Mouse (Mus musculus) adrenal gland, postnatal 14 days (tissue): ENCODE results near the gene Usp10. TPM values are rescaled to one million over a fixed set of nuclear protein-coding genes. Genes with fewer than 3 reads are reported as not detected.

Experiments used
- DNase-seq: peaks from one replicate; pipeline ENCODE4 v3.0.0; 2021; ENCODE audit warnings: mixed read lengths
- total RNA-seq: library from RNA; stranded (reverse); gene quantifications from 2 replicates; pipeline ENCODE4 v1.2.3, GENCODE M21; 2021

The Usp10 gene
- total RNA-seq, 1 experiment from 2014 or later = 103 TPM

DNA sequence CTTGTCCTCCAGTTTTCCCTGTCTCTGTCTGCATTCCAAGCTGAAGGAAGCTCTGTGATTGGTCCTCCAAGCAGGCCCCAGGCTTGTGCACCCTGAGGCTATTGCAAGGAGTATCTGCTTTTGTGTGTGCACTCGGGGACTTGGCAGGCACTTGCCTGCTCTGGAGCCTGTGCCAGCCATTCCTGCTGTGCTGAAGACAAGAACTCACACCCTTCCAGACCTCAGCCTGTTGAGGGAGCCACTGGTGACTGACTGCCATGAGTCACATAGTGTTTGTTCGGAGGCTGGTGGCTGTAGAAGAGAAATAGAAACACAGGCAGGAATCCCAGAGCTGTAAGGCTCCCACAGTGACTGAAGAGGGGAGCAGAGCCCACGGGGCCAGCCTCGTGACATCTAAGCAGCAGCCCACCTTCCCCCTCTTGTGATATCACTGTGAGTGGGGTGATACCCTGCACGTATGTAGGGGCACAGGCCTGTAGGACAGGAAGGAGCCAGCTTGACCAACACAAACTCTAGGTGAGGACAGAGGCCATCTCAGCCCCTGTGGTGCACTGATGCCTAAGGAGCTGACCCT lies 50.5 kb downstream of the Usp10 start:
- peak; percentile 58 for DNase-seq

DNA sequence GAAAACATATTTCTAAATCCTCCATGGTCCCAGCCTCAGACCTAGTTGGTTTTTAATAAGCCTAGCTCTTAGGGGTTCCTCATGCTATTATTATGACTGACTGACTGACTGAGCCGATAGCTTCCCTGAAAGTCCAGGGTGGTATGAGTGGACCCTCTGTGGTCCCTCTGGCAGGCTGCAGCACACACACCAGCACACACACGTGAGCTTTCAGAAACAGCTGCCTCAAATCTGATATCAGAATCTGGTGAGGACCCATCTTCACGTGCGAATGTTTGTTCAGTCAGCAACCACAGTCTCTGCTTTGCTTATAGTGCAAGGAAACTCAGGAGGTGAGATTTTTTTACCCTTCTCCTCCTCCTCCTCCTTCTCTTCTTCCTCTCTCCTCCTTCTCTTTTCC lies 54.7 kb downstream of the Usp10 start:
- DNase-seq = no peak

DNA sequence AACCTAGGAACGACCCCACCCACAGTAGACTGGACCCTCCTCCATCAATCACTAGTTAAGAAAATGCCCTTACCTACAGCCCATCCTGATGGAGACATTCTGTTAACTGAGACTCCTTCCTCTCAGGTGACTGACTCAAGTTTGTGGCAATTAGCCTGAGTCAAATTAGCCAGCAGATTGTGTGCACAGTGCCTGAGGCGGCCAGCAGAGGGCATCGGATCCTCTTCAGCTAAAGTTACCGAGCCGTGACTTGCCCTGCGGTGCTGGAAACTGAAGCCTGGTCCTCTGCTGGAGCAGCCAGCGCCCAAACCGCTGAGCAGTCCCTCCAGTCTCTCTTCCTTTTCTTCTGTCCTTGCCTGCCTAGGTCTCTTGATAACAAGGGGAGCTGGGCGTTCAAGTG lies 57.3 kb downstream of the Usp10 start:
- DNase-seq = no peak

DNA sequence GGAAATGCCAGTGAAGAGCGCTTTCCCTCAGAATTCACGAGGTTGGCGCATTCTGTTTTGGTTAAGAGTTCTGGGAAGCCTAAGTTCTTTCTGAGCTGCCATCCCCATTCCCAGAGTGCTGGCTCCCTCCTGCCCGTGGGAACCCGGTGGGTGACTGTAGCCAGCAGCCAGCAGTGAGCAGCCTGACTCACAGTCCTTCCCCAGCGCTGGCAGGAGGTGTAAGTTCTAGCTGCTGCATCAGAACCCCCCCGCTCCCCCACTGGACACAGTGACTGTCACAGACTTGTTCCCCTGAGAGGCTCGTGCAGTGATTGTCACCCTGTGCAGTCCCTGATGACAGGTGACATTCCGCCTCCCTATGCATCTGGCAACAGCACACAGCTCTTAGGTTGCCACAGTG lies 60.0 kb downstream of the Usp10 start:
- DNase-seq = peak; percentile 67

DNA sequence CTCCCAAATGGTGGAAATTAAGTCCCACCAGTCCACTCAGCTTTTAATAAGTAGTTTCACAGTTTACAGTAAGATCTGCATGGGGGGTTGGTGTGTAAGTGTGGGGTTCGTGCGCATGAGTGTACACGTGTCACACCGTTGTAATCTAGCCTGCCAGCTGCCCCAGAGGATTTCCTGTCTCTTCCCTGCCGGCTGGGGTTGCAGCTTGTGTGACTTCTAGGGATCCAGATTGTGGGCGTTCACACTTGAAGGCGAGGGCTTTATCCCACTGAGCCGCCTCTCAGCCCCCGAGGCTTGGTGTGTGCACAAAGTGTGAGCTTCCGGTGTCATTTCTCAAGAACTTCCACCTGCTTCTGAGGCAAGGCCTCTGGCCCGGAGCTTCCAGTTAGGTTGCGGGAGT lies 62.4 kb downstream of the Usp10 start:
- DNase-seq = no peak

DNA sequence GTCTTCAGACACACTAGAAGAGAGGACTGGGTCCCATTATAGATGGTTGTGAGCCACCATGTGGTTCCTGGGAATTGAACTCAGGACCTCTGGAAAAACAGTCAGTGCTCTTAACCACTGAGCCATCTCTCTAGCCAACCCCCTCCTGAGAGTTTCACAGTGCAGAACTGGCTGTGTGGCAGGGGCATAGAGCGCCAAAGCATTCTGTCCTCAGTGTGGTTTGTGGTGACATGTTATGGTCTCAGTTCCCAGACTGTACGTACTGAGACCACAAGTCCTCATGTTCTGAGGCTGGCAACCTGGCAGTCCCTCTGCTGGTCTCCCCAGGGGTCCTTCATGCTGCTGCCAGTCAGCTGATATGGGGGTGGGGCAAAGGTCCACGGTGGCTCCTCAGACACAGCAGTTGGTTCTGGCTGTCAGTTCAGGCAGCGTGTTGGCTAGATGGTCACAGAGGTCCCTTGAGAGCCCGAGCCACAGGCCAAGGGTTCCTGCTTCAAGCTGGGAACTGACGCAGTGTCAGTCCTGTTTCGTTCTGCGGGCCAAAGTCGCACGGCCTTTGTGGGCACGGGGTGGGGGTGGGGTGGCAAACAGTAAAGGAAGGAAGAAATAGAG lies 68.7 kb downstream of the Usp10 start:
- peak; percentile 60 for DNase-seq

DNA sequence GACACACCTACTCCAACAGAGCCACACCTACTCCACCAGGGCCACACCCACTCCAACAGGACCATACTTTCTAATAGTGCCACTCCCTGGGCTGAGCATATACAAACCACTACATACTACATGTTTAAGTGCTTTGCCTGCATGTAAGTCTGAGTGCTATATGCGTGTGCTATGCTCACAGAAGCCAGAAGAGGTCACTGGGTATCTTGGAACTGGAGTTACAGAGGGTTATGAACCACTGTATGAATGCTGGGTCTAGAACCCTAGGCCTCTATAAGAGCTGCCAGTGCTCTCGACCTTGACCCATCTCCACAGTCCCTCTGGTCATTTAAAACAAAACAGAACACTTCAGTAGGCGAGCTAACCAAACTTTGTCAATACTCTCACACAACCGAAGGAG lies 71.1 kb downstream of the Usp10 start:
- no peak for DNase-seq

DNA sequence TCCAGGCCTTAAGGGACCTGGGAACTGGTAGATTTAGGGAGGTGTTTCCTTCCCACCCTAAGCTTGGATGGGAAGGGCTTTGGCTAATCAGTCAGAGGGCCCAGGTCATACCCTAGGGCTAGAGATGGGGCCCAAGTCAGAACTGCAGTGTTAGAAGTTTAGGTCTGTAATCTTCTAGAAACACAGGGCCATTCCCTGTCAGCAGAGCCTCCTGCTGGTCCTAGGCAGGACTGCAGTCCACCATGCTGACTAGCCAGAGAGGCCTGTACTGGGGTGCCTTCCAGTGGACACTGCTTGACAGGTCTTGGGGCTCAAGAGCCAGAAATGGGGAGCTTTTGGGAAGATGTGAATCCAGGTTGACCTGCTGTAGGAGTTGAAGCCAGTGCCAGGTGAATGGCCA lies 73.9 kb downstream of the Usp10 start:
- DNase-seq = peak; percentile 56

DNA sequence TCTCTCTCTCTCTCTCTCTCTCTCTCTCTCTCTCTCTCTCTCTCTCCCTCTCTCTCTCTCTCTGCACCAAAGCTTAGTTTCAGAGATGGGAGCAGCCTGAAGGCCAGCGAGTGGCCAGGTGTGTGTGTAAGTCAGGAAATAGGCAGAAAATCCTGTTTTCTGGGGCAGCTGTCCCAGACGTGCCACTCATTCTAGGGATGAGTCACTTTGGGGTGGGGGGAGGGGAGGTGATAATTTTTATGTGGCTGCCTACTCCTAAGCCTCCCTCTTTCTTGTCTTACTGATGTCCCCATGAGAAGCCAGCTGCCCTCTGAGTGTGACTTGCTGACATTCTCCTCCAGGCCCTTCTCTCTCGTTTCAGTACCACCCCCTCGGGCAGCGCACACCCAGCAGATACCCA lies 76.0 kb downstream of the Usp10 start:
- DNase-seq = no peak

DNA sequence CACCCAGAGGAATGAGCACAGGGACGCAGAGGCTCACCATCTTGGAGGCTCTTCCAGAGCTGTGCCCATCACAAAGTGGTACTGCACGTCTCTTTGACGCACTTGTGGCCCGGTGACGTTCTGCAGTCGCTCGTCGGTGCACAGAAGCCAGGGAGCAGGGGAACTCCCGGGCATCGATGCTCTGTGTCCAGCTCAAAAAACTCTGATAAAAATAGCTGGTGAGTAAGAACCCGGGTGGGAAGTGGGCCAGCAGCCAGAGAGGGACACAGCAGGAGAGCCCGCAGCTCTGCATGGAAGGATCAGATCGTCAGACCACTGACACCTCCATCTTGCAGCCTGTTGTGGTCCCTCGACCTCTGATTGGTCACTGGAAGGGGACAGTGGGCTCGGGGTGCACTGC lies 77.9 kb downstream of the Usp10 start:
- DNase-seq = peak; percentile 83

DNA sequence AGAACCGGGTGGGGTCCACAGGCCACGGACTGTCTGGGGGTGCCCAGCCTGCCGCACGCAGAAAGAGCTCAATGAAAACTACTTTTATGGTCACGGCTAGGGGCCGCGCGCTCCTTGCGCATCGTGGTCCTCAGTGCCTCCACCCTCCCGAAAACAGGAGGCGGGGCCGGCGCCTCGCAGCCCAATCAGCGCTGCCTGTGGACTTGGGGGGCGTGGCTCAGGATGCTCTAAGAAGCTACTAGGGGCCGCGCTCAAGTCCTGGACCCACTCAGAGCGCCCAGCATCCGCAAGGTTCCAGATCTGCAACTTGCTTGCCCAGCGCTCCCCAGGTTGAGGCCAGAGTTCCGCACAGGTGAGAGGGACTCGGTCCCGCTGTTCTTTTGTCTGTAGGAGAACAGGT lies 82.1 kb downstream of the Usp10 start, which contains the start of gene Crispld2:
TSS of gene Crispld2 (plus strand) at position 190 of the 400 bp plus-strand sequence.
- peak; percentile 79 for DNase-seq

DNA sequence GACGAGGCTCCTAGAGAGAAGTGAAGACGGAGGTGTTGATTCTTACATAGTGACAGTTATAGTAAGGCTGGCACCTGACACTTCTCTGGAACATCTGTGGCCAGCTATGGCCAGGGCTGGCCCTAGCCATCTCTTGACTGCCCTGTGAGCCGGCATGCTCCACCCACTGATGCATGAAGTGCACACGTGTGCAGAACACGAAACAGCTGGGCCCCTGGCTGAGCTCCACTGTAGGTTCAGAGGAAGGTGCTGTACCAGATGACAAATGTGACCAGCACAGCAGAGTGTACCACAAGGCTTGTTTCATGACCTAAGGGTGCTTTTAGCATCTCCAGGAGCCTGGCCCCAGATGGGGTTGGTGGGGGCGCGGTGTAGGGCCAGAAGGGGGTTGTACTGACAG lies 84.0 kb downstream of the Usp10 start:
- no peak for DNase-seq

DNA sequence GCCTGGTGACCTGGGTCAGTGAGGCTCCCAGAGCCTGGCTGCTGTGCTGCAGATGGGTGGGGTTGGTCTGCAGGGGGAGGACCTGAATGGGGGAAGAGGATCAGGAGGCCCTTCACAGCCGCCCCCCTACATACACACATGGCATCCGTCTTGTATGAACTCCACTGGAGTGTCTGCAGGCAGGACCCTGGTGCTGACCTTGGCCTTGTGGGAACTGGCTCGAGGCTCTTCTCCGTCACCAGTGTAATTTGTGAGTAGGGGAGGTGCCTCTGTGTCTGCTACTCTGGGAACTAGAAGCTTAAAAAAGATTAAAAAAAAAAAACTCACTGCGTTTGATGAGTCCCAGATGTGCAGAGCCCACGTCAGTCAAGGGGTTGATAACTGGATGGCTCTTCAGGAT lies 84.4 kb downstream of the Usp10 start:
- peak; percentile 74 for DNase-seq

DNA sequence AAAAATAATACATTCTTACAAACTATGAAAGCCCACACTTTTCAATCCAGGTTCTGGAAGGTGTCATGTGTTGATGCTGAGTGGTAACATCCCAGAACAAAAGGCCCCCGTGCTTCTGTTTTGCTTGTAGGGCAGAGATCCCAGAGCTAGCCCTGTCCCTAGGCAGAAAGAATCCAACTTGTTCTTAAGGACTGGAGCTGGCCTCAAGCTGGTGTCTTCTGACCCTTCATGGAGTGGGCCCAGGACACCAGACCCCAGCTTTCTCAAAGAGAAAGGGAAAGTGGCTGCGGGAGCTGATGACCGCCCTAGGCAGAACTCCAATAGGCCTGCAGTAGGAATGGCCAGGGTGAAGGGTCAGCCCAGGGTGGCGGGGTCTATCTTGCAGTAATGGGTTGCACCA lies 87.1 kb downstream of the Usp10 start:
- no peak for DNase-seq

DNA sequence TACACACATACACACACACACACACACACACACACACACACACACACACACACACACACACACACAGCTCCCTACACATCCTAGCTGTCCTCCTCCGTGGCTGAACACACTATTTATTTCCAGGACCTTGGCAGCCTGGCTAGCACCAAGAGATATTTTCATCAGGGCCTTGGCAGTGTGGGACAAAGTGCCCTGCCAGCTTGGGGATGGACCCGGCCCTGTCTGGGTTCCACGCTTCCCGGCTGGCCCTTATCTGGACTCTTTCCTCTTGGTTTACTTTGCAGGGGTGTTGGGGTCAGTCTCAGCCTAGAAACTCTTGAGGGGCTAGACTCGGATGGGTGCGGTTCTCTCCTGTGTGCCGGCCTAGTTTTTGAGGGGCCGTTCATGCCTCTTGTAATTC lies 90.3 kb downstream of the Usp10 start:
- peak; percentile 75 for DNase-seq

DNA sequence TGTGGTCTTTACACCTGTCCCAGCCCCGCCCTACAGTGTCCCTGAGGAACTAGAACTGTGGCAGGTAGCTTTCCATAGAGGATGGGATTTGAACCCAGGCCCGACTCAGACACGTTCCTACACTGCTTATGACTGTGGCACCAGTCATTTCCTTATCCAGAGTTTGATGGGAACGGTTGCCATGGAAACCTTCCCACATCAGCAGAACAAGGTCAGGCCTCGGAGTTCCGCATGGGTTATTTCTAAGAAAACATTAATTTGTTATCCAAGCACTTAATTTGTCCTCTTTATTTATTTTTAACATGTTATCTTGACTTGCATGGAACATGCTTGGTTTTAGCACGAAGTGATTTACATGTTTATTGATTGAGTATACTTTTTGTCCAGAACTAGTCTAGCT lies 91.6 kb downstream of the Usp10 start:
- DNase-seq = peak; percentile 67

DNA sequence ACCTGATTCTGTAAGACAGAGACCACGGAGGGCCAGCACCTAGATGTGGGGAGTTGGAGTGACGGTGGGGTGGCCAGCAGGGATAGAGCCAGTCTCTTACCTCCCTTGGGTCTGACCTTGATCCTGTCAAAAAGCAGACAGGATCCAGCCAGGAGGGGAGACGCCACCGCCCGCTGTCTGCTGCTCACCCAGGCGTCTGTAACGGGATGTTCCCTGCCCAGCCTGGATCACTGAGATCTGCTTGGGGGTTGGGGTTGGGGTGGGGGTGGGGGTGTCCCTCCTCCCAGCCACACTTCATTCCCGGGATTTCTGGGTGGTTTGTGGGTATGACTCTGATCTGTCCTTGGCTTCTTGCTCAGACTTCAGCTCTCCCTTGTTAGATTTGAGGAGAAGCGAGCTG lies 92.2 kb downstream of the Usp10 start:
- peak; percentile 51 for DNase-seq

DNA sequence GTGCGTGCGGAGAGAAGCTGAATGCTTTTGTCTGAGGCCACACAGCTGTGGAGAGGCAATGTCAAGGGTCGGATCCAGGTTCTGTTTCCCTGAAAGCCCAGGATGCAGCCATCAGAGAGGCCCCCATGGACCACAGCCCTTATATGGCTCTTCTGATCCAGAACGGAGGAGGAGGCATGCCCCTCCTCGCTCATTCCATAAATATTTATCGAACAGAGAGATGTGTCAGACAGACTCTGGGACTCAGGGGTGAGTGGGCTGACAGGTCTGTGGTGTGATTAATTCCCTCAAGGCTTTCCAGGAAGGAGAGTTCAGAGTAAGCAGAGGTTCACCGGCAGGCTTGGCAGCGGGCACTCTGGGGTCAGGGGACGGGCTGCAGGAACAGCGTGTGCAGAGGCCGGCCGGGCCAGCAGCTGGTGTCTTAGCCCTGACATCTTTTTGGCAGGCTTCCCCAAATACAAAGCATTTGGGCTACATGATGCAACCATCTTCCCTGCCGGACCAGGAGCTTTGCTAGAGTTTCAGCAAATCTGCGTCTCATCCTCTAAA lies 94.1 kb downstream of the Usp10 start:
- DNase-seq = peak; percentile 83

DNA sequence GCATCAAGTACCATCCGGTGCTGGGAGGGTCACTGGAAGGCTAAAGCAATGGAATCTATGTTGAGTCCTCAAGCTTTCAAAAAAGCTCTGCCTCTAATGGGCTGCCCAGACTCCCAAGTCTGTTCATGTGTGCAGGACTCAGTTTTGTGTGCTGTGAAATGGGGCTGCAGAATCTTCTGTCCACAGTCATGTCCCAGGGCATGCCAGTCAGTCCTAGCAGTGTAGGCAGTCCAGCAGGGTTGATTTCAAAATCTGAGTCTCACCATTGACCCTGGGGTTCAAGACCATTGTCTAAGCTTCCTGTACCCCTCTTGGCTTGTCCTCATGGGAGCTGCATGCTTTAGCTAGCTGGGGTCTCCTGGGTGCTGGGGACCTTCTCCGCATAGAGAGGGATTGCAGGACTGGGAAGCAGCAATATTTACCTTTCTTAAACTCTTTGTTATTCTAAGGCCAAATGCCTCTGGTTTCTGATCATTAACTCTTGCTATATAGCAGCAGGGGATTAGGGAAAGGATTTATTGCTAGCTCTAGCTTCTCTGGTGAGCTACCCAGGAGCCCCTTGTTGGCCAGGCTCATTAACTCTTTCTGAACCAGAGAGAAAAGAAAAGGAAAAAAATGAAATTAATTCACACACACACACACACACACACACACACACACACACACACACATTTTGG lies 94.7 kb downstream of the Usp10 start:
- no peak for DNase-seq

DNA sequence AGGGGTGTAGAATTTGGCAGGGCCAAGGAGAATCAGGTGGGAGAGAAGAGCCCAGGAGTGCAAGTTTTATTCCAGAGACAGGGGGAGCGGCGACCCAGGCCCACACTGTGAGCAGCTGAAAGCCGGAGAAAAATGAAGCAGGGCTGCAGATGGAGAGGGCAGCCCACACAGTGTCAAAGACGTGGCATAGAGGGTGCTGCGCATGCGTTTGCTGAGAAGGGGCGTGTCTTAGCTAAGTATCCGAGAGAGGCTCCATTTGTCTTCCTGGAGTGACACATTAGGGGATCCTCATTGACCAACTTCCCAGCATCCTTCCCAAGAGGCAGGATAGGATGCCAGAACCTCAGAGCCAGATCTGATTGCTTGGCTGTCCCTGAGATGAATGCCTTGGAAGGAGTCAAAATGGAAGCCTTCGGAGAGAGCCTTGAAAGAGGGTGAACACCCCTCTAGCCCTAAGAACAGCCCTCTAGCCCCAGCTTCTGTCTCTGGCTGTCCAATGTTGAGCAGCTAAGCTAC lies 96.5 kb downstream of the Usp10 start:
- DNase-seq = no peak
